Mouse (Mus musculus) stomach, postnatal 0 days (tissue): ENCODE results near the gene Xylb.

Experiments used
- CTCF ChIP-seq: IDR thresholded peaks from 2 replicates; pipeline ENCODE4 v1.5.1; 2016; ENCODE audit warnings: antibody characterized with exemption, low read depth, mild to moderate bottlenecking, moderate library complexity
- EP300 ChIP-seq: optimal IDR thresholded peaks from 2 replicates; pipeline ENCODE3; 2016; ENCODE audit warnings: antibody characterized with exemption

DNA sequence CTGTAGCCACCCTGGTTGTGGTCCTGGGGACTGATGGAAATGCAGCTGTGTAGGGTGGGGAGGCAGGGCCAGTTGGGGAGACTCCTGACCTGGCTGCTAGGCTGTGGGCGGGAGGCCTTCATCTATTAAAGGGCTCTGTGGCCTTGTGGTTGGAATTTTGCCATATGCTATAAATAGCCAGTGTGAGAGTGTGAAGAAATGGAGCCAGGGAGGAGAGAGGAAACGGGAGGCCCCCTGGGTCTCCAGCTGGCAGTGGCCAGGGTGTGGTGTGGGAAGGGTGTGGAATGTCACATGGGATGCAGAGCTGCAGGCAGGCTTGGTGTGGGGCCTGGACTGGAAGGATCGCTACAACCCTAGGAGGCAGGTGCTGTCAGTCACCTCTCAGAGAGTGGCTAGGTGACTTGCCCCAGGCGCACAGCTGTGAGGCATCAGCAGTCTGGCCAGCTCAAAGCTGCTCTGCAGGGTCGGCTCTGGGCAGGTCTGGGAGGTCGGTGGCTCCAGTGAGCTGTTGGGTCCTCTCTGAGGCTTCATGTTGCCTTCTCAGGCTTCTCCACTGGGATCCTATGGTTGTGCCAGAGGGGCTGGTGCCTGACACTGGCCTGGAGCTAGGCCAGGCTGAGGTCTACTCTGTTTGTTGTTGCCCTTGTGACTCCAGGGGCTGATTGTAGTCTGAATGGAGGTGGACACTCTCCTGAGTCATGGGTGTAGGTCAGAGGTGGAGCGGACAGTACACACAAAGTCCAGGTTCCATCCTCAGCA, 68.2 kb downstream of the Xylb start:
- no peak for TF ChIP-seq EP300
- no peak for TF ChIP-seq CTCF
